Mouse (Mus musculus) testis, adult 2 months (tissue): ENCODE results near the gene B4gat1.

Experiments used
- CTCF ChIP-seq: fragments of 200-500 bp; IDR thresholded peaks from 2 replicates; pipeline ENCODE4 v1.5.1; 2012; ENCODE audit warnings: low read depth, mild to moderate bottlenecking, inconsistent platforms, low read length, moderate library complexity; ENCODE audit not compliant: control insufficient read depth, insufficient read depth, insufficient replicate concordance
- POLR2A ChIP-seq: fragments of 200-500 bp; IDR thresholded peaks from 2 replicates; pipeline ENCODE4 v1.6.1; 2012; ENCODE audit warnings: low read depth, mild to moderate bottlenecking, inconsistent platforms, low read length, moderate library complexity; ENCODE audit not compliant: control insufficient read depth

- TF ChIP-seq CTCF: no peak
- no peak for TF ChIP-seq POLR2A
Measured at GRCm38 (mm10) chr19:5014961-5015398, 23.6 kb upstream of the B4gat1 start.
